Mouse (Mus musculus) intestine, postnatal 0 days (tissue): Measurements from ENCODE around the gene Trim41. TPM values are rescaled to one million over a fixed set of nuclear protein-coding genes. Genes with fewer than 3 reads are reported as not detected.

Experiments used
- ATAC-seq: fragments of 200-750 bp; cut with Nextera tagmentation; 2 replicates; pipeline ENCODE4 v1.8.0; 2017; ENCODE audit warnings: mild to moderate bottlenecking, moderate TSS enrichment, moderate library complexity
- H3K27ac ChIP-seq: fragments of 300-500 bp; sonication (generic); 2 replicates; pipeline ENCODE4 v1.5.1; 2014; ENCODE audit warnings: mild to moderate bottlenecking, low read depth, low read length, moderate library complexity
- H3K27me3 ChIP-seq: fragments of 300-500 bp; sonication (generic); replicated peaks from 2 replicates; pipeline ENCODE4 v1.6.1; 2014; ENCODE audit warnings: low read length, mixed read lengths; ENCODE audit not compliant: control insufficient read depth, insufficient read depth
- H3K36me3 ChIP-seq: fragments of 300-500 bp; sonication (generic); 2 replicates; pipeline ENCODE4 v1.6.1; 2014; ENCODE audit warnings: mild to moderate bottlenecking, moderate library complexity; ENCODE audit not compliant: control insufficient read depth, insufficient read depth
- H3K4me1 ChIP-seq: fragments of 300-500 bp; sonication (generic); replicated peaks from 2 replicates; pipeline ENCODE4 v1.6.1; 2014; ENCODE audit warnings: antibody characterized with exemption, low read length, mixed read lengths; ENCODE audit not compliant: control insufficient read depth, insufficient read depth
- H3K4me2 ChIP-seq: fragments of 300-500 bp; sonication (generic); replicated peaks from 2 replicates; pipeline ENCODE4 v1.6.1; 2014; ENCODE audit warnings: low read depth, mild to moderate bottlenecking, moderate library complexity
- H3K4me3 ChIP-seq: fragments of 300-500 bp; sonication (generic); 2 replicates; pipeline ENCODE4 v1.5.1; 2014; ENCODE audit warnings: low read depth, low read length
- H3K9ac ChIP-seq: fragments of 300-500 bp; sonication (generic); 2 replicates; pipeline ENCODE4 v1.6.1; 2014; ENCODE audit warnings: mild to moderate bottlenecking, low read depth, low read length
- H3K9me3 ChIP-seq: fragments of 300-500 bp; sonication (generic); 2 replicates; pipeline ENCODE4 v1.6.1; 2016; ENCODE audit warnings: mixed run types; ENCODE audit not compliant: control insufficient read depth
- CTCF ChIP-seq: sonication (generic); IDR thresholded peaks from 2 replicates; pipeline ENCODE4 v1.5.1; 2016; ENCODE audit warnings: low read depth, mild to moderate bottlenecking, control low read depth, antibody characterized with exemption, moderate library complexity
- WGBS: fragments of 180-500 bp; shearing (Covaris S2); extraction: QIAGEN DNeasy Blood & Tissue Kit; methylation state at CpG from one replicate; pipeline ENCODE4 v1.1.7; 2014; 5-methylcytosine and 5-hydroxymethylcytosine counted together
- polyA plus RNA-seq: library from polyadenylated mRNA; unstranded; fragments of >200 nt; fragmentation: Nextera tagmentation; extraction: Ambion mirVana; gene quantifications from 2 replicates; pipeline ENCODE4 v1.2.1, GENCODE M21; 2015

Trim41 gene
- polyA plus RNA-seq, 1 experiment from 2014 or later: 4.0 TPM

- Histone ChIP-seq H3K9me3 (no peaks in the 10 kb centered on the region), H3K27me3 (no peaks in the 10 kb centered on the region), H3K4me1 (peaks cover 4% of the 10 kb centered on the region; the same call in 1 of the 2 replicates), H3K36me3 (no peaks in the 10 kb centered on the region), H3K4me2 (peak overlapping the region; percentile 71), H3K27ac (peak overlapping the region; percentile 57; the same call in 1 of the 2 replicates), H3K9ac (peak overlapping the region; percentile 40; the same call in 1 of the 2 replicates), H3K4me3 (peak overlapping the region; percentile 69)
- peak; percentile 78 for ATAC-seq
- under 1% methylated on average over 30 of the region's 30 CpGs for WGBS
- TF ChIP-seq CTCF: peak; percentile 25
Measured at GRCm38 (mm10) chr11:48833731-48834639, 16.8 kb upstream of the Trim41 start.

- H3K4me3 ChIP-seq: peak overlapping the region; percentile 69
- no peak overlapping the region for H3K27ac ChIP-seq
- H3K27me3 ChIP-seq: no peaks in the 10 kb centered on the region
- H3K36me3 ChIP-seq: no peaks in the 10 kb centered on the region
- no peak for ATAC-seq
- no peak for TF ChIP-seq CTCF
- H3K9me3 ChIP-seq: no peaks in the 10 kb centered on the region
- no peaks in the 10 kb centered on the region; the same call in 1 of the 2 replicates for H3K4me1 ChIP-seq
- WGBS: 35% methylated on average over 9 of the region's 9 CpGs
- H3K9ac ChIP-seq: no peak overlapping the region; the same call in 1 of the 2 replicates
- H3K4me2 ChIP-seq: peak overlapping the region; percentile 71
Measured at GRCm38 (mm10) chr11:48833078-48833730, 16.1 kb upstream of the Trim41 start.

- ATAC-seq: no peak
- H3K9ac ChIP-seq: no peak overlapping the region
- no peaks in the 10 kb centered on the region for H3K36me3 ChIP-seq
- H3K27me3 ChIP-seq: no peaks in the 10 kb centered on the region
- TF ChIP-seq CTCF: no peak
- H3K4me3 ChIP-seq: no peak overlapping the region
- H3K27ac ChIP-seq: no peak overlapping the region
- H3K4me1 ChIP-seq: no peaks in the 10 kb centered on the region
- H3K9me3 ChIP-seq: no peaks in the 10 kb centered on the region
- WGBS: 76% methylated on average over 2 of the region's 2 CpGs
- H3K4me2 ChIP-seq: no peak overlapping the region
Measured at GRCm38 (mm10) chr11:48831273-48831672, 14.1 kb upstream of the Trim41 start.

- H3K4me1 ChIP-seq: no peaks in the 10 kb centered on the region
Measured at GRCm38 (mm10) chr11:48830279-48830678, 13.1 kb upstream of the Trim41 start.

GRCm38 (mm10) chr11:48827926-48828325, 10.8 kb upstream of the Trim41 start:
- ATAC-seq: no peak
- no peaks in the 10 kb centered on the region for H3K36me3 ChIP-seq
- no peak overlapping the region for H3K9ac ChIP-seq
- 84% methylated on average over 6 of the region's 6 CpGs for WGBS
- H3K27ac ChIP-seq: no peak overlapping the region
- no peaks in the 10 kb centered on the region for H3K27me3 ChIP-seq
- no peak overlapping the region for H3K4me3 ChIP-seq
- no peak overlapping the region for H3K4me2 ChIP-seq
- TF ChIP-seq CTCF: no peak
- H3K4me1 ChIP-seq: no peaks in the 10 kb centered on the region
- H3K9me3 ChIP-seq: no peaks in the 10 kb centered on the region

More at GRCm38 (mm10) chr11:48830279-48830678, 13.1 kb upstream of the Trim41 start:
- ATAC-seq: no peak
- Histone ChIP-seq H3K36me3 (no peaks in the 10 kb centered on the region), H3K9me3 (no peaks in the 10 kb centered on the region), H3K27me3 (no peaks in the 10 kb centered on the region), H3K4me3 (no peak overlapping the region), H3K9ac (no peak overlapping the region), H3K4me2 (no peak overlapping the region), H3K27ac (no peak overlapping the region)
- no peak for TF ChIP-seq CTCF
- 52% methylated on average over 2 of the region's 2 CpGs for WGBS

- ATAC-seq: no peak
- no peaks in the 10 kb centered on the region for H3K36me3 ChIP-seq
- WGBS: 5% methylated on average over 6 of the region's 6 CpGs
- peak overlapping the region; percentile 57 for H3K4me2 ChIP-seq
- H3K9me3 ChIP-seq: no peaks in the 10 kb centered on the region
- no peak for TF ChIP-seq CTCF
- no peaks in the 10 kb centered on the region for H3K27me3 ChIP-seq
- H3K4me1 ChIP-seq: no peaks in the 10 kb centered on the region
- H3K4me3 ChIP-seq: peak overlapping the region; percentile 46
- H3K27ac ChIP-seq: peak overlapping the region; percentile 35; the same call in 1 of the 2 replicates
- H3K9ac ChIP-seq: no peak overlapping the region
Measured at GRCm38 (mm10) chr11:48826752-48827096, 9.6 kb upstream of the Trim41 start.
